ENCODE assay signal across 12 mouse cellular contexts in genomic region chr17:30388817-30389216, GRCm38 (mm10).
DNase-seq lines count a peak whose midpoint lies in the region; ATAC-seq and TF ChIP-seq lines count a peak whose summit lies in the region.
"Had no signal": no experiment of that assay in that cellular context is flagged by ENCODE, and none has a peak within 500 bp of the region (broad histone marks: within the 10 kb centered on the region; RNA-seq: fewer than 3 reads in every experiment).

No protein-coding gene starts in this region.

- no peaks in the 10 kb centered on the region for H3K9me3 ChIP-seq in hindbrain, embryonic 14.5 days (ENCODE audit: control insufficient read depth, low read length)
- H3K9me3 ChIP-seq in hindbrain, embryonic 12.5 days (replicated peaks) = no peaks in the 10 kb centered on the region
- H3K9me3 ChIP-seq in neural tube, embryonic 13.5 days = no peaks in the 10 kb centered on the region
- no peaks in the 10 kb centered on the region for H3K9me3 ChIP-seq in midbrain, postnatal 0 days (ENCODE audit: low read length)
- H3K9me3 ChIP-seq in intestine, embryonic 16.5 days (ENCODE audit: control insufficient read depth, low read length) = no peaks in the 10 kb centered on the region
- H3K9me3 ChIP-seq: embryonic facial prominence, embryonic 12.5 days; neural tube, embryonic 12.5 days had no signal

- H3K27me3 ChIP-seq in hindbrain, embryonic 14.5 days (ENCODE audit: control insufficient read depth, insufficient read depth, low read length) = no peaks in the 10 kb centered on the region
- no peaks in the 10 kb centered on the region for H3K27me3 ChIP-seq in hindbrain, embryonic 12.5 days
- no peaks in the 10 kb centered on the region for H3K27me3 ChIP-seq in neural tube, embryonic 13.5 days
- no peaks in the 10 kb centered on the region for H3K27me3 ChIP-seq in midbrain, postnatal 0 days (ENCODE audit: insufficient read depth, low read length)
- no peaks in the 10 kb centered on the region for H3K27me3 ChIP-seq in intestine, embryonic 16.5 days (replicated peaks; ENCODE audit: control insufficient read depth, insufficient read depth, low read length)
- H3K27me3 ChIP-seq: embryonic facial prominence, embryonic 12.5 days; megakaryocyte, embryonic 14.5 days; neural tube, embryonic 12.5 days had no signal

- peaks cover 6% of the 10 kb centered on the region for H3K4me1 ChIP-seq in hindbrain, embryonic 14.5 days (replicated peaks; ENCODE audit: control insufficient read depth, insufficient read depth, low read length)
- H3K4me1 ChIP-seq in hindbrain, embryonic 12.5 days = no peaks in the 10 kb centered on the region; the same call in 1 of the 2 replicates
- H3K4me1 ChIP-seq in neural tube, embryonic 13.5 days (replicated peaks) = peaks cover 9% of the 10 kb centered on the region
- H3K4me1 ChIP-seq in midbrain, postnatal 0 days (ENCODE audit: insufficient read depth, low read length) = peaks cover 10% of the 10 kb centered on the region; the same call in 1 of the 2 replicates
- no peaks in the 10 kb centered on the region for H3K4me1 ChIP-seq in intestine, embryonic 16.5 days (ENCODE audit: control insufficient read depth, insufficient read depth, low read length)
- H3K4me1 ChIP-seq: embryonic facial prominence, embryonic 12.5 days; neural tube, embryonic 12.5 days had no signal

- H3K9ac ChIP-seq in hindbrain, embryonic 14.5 days = no peak overlapping the region
- H3K9ac ChIP-seq in hindbrain, embryonic 12.5 days = no peak overlapping the region
- no peak overlapping the region for H3K9ac ChIP-seq in neural tube, embryonic 13.5 days
- no peak overlapping the region for H3K9ac ChIP-seq in midbrain, postnatal 0 days (replicated peaks; ENCODE audit: low read length, poor library complexity, severe bottlenecking)
- H3K9ac ChIP-seq in intestine, embryonic 16.5 days (ENCODE audit: low read depth, low read length) = no peak overlapping the region
- H3K9ac ChIP-seq: embryonic facial prominence, embryonic 12.5 days; neural tube, embryonic 12.5 days had no signal

- H3K27ac ChIP-seq in hindbrain, embryonic 14.5 days = peak overlapping the region; percentile 5; the same call in 1 of the 2 replicates
- H3K27ac ChIP-seq in hindbrain, embryonic 12.5 days = no peak overlapping the region
- 0 out of 2 replicates have a peak overlapping the region, but pooled peaks have one; percentile 23 for H3K27ac ChIP-seq in neural tube, embryonic 13.5 days (replicated peaks)
- H3K27ac ChIP-seq in midbrain, postnatal 0 days (ENCODE audit: low read depth, low read length) = peak overlapping the region; percentile 43
- no peak overlapping the region for H3K27ac ChIP-seq in intestine, embryonic 16.5 days (ENCODE audit: low read length)
- H3K27ac ChIP-seq: embryonic facial prominence, embryonic 12.5 days; kidney, postnatal 0 days; neural tube, embryonic 12.5 days had no signal

- no peak overlapping the region for H3K4me2 ChIP-seq in hindbrain, embryonic 14.5 days (replicated peaks)
- no peak overlapping the region for H3K4me2 ChIP-seq in hindbrain, embryonic 12.5 days (replicated peaks)
- H3K4me2 ChIP-seq in neural tube, embryonic 13.5 days = no peak overlapping the region
- H3K4me2 ChIP-seq in midbrain, postnatal 0 days (ENCODE audit: low read depth, low read length, poor library complexity, severe bottlenecking) = no peak overlapping the region
- H3K4me2 ChIP-seq in intestine, embryonic 16.5 days (ENCODE audit: low read depth, low read length) = no peak overlapping the region
- H3K4me2 ChIP-seq: embryonic facial prominence, embryonic 12.5 days; neural tube, embryonic 12.5 days had no signal

- no peak for DNase-seq in hindbrain, embryonic 14.5 days (ENCODE audit: low spot score)
- DNase-seq in neural tube, embryonic 10.5 days (ENCODE audit: extremely low spot score, low spot score) = no peak
- peak; percentile 91 for DNase-seq in cerebellum, adult 9-11 months
- DNase-seq in midbrain, postnatal 0 days (ENCODE audit: low spot score) = peak; percentile 62
- DNase-seq in c-Kit-positive CD71-positive TER-119-positive erythroid progenitor cells, embryonic 14.5 days (ENCODE audit: low spot score) = no peak

- 70% methylated on average over 4 of the region's 4 CpGs for WGBS in hindbrain, embryonic 14.5 days
- WGBS in hindbrain, embryonic 12.5 days = 83% methylated on average over 4 of the region's 4 CpGs
- 85% methylated on average over 4 of the region's 4 CpGs for WGBS in neural tube, embryonic 13.5 days
- WGBS in midbrain, postnatal 0 days = 72% methylated on average over 4 of the region's 4 CpGs
- WGBS in intestine, embryonic 16.5 days = 76% methylated on average over 4 of the region's 4 CpGs

- no peak overlapping the region for H3K4me3 ChIP-seq in hindbrain, embryonic 14.5 days (replicated peaks; ENCODE audit: low read length)
- H3K4me3 ChIP-seq in hindbrain, embryonic 12.5 days = no peak overlapping the region
- no peak overlapping the region for H3K4me3 ChIP-seq in neural tube, embryonic 13.5 days
- no peak overlapping the region for H3K4me3 ChIP-seq in midbrain, postnatal 0 days (ENCODE audit: low read depth, low read length)
- H3K4me3 ChIP-seq in intestine, embryonic 16.5 days (ENCODE audit: low read length) = no peak overlapping the region
- H3K4me3 ChIP-seq: embryonic facial prominence, embryonic 12.5 days; megakaryocyte, embryonic 14.5 days; neural tube, embryonic 12.5 days had no signal

- no peak for ATAC-seq in hindbrain, embryonic 14.5 days (ENCODE audit: low FRiP score)
- no peak for ATAC-seq in hindbrain, embryonic 12.5 days (ENCODE audit: low FRiP score)
- no peak for ATAC-seq in neural tube, embryonic 13.5 days (ENCODE audit: low read depth)
- no peak for ATAC-seq in midbrain, postnatal 0 days (ENCODE audit: low FRiP score)
- ATAC-seq in intestine, embryonic 16.5 days = no peak

- no peak for TF ChIP-seq CTCF in midbrain, postnatal 0 days (IDR thresholded peaks at IDR 0.05)

- no peaks in the 10 kb centered on the region for H3K36me3 ChIP-seq in hindbrain, embryonic 14.5 days (replicated peaks; ENCODE audit: control insufficient read depth, insufficient read depth)
- no peaks in the 10 kb centered on the region for H3K36me3 ChIP-seq in hindbrain, embryonic 12.5 days
- no peaks in the 10 kb centered on the region for H3K36me3 ChIP-seq in neural tube, embryonic 13.5 days
- no peaks in the 10 kb centered on the region for H3K36me3 ChIP-seq in midbrain, postnatal 0 days (ENCODE audit: insufficient read depth, low read length)
- no peaks in the 10 kb centered on the region for H3K36me3 ChIP-seq in intestine, embryonic 16.5 days (ENCODE audit: control insufficient read depth, insufficient read depth, low read length)
- H3K36me3 ChIP-seq: embryonic facial prominence, embryonic 12.5 days; neural tube, embryonic 12.5 days had no signal

Comparison
In these comparisons a context has a peak if more than half of its experiments do, and no peak if none do; other contexts are left out.
1. H3K27ac ChIP-seq: peak in hindbrain, embryonic 14.5 days (single experiment), neural tube, embryonic 13.5 days (single experiment) and midbrain, postnatal 0 days (single experiment); none in hindbrain, embryonic 12.5 days (single experiment) and intestine, embryonic 16.5 days (single experiment).
2. DNase-seq: peak in cerebellum, adult 9-11 months (single experiment) and midbrain, postnatal 0 days (single experiment); none in hindbrain, embryonic 14.5 days (single experiment), neural tube, embryonic 10.5 days (single experiment) and c-Kit-positive CD71-positive TER-119-positive erythroid progenitor cells, embryonic 14.5 days (single experiment).